Mouse (Mus musculus) forebrain, postnatal 0 days (tissue): Measurements from ENCODE around the gene Dhrs13. TPM values are rescaled to one million over a fixed set of nuclear protein-coding genes. Genes with fewer than 3 reads are reported as not detected.

ENCODE experiments used
- ATAC-seq: fragments of 200-750 bp; cut with Nextera tagmentation; 2 replicates; pipeline ENCODE4 v1.8.0; 2017; ENCODE audit warnings: mild to moderate bottlenecking, moderate library complexity
- DNase-seq: peaks from one replicate; pipeline ENCODE4 v3.0.0-alpha.2; 2015
- H3K27ac ChIP-seq: fragments of 300-500 bp; sonication (generic); 2 replicates; pipeline ENCODE4 v1.5.1; 2014; ENCODE audit warnings: low read depth, mild to moderate bottlenecking, antibody characterized with exemption, low read length, moderate library complexity, mixed read lengths
- H3K27me3 ChIP-seq: fragments of 300-500 bp; sonication (generic); 2 replicates; pipeline ENCODE4 v1.6.1; 2014; ENCODE audit warnings: mild to moderate bottlenecking, low read length, mixed read lengths; ENCODE audit not compliant: insufficient read depth
- H3K36me3 ChIP-seq: fragments of 300-500 bp; sonication (generic); 2 replicates; pipeline ENCODE4 v1.6.1; 2014; ENCODE audit warnings: mild to moderate bottlenecking, moderate library complexity; ENCODE audit not compliant: insufficient read depth
- H3K4me1 ChIP-seq: fragments of 300-500 bp; sonication (generic); 2 replicates; pipeline ENCODE4 v1.6.1; 2014; ENCODE audit warnings: antibody characterized with exemption; ENCODE audit not compliant: insufficient read depth
- H3K4me2 ChIP-seq: fragments of 300-500 bp; sonication (generic); 2 replicates; pipeline ENCODE4 v1.6.1; 2014; ENCODE audit warnings: low read depth, mild to moderate bottlenecking, moderate library complexity
- H3K4me3 ChIP-seq: fragments of 300-500 bp; sonication (generic); 2 replicates; pipeline ENCODE4 v1.5.1; 2014; ENCODE audit warnings: low read depth, low read length, mixed read lengths
- H3K9ac ChIP-seq: fragments of 300-500 bp; sonication (generic); 2 replicates; pipeline ENCODE4 v1.6.1; 2014; ENCODE audit warnings: mild to moderate bottlenecking
- H3K9me3 ChIP-seq: fragments of 300-500 bp; sonication (generic); 2 replicates; pipeline ENCODE4 v1.6.1; 2016; ENCODE audit warnings: low read length
- CTCF ChIP-seq: sonication (generic); IDR thresholded peaks from 2 replicates; pipeline ENCODE4 v1.5.1; 2016; ENCODE audit warnings: antibody characterized with exemption, control low read depth, low read depth
- WGBS: fragments of 180-500 bp; shearing (Covaris S2); extraction: QIAGEN DNeasy Blood & Tissue Kit; methylation state at CpG from one replicate; pipeline ENCODE4 v1.1.7; 2014; 5-methylcytosine and 5-hydroxymethylcytosine counted together
- microRNA counts: library from miRNA; unstranded; fragments of <30 nt; microRNA quantifications from one replicate; lab custom pipeline; 2015
- microRNA-seq, 2 experiments: library from miRNA; unstranded; fragments of <30 nt; microRNA quantifications; one replicate each; pipeline ENCODE4; 2016
- polyA plus RNA-seq: library from polyadenylated mRNA; unstranded; fragments of >200 nt; fragmentation: Nextera tagmentation; extraction: Ambion mirVana; gene quantifications from 2 replicates; pipeline ENCODE4 v1.2.1, GENCODE M21; 2015
- total RNA-seq: library from RNA; depleted of rRNA; stranded (reverse); fragments of >200 nt; gene quantifications from 2 replicates; pipeline ENCODE4 v1.2.3, GENCODE M21; 2014; rRNA removed

Gene Dhrs13
- total and polyA plus RNA-seq, 2 experiments from 2014 or later, result 48.4 TPM

- no peak overlapping the region for H3K27ac ChIP-seq
- H3K27me3 ChIP-seq, result no peaks in the 10 kb centered on the region
- H3K4me1 ChIP-seq, result no peaks in the 10 kb centered on the region
- DNase-seq (no peak), ATAC-seq (no peak)
- H3K4me3 ChIP-seq, result no peak overlapping the region
- H3K4me2 ChIP-seq, result no peak overlapping the region
- no peak overlapping the region for H3K9ac ChIP-seq
- no peaks in the 10 kb centered on the region for H3K9me3 ChIP-seq
- no peak for TF ChIP-seq CTCF
- peaks cover 39% of the 10 kb centered on the region for H3K36me3 ChIP-seq
- 93% methylated on average over 9 of the region's 9 CpGs for WGBS
Observed at GRCm38 (mm10) chr11:78073577-78074276, 41.6 kb downstream of the Dhrs13 start.

- no peak for TF ChIP-seq CTCF
- Histone ChIP-seq H3K27ac (no peak overlapping the region), H3K4me1 (peaks cover 2% of the 10 kb centered on the region), H3K27me3 (no peaks in the 10 kb centered on the region), H3K9me3 (no peaks in the 10 kb centered on the region), H3K9ac (no peak overlapping the region), H3K4me3 (no peak overlapping the region), H3K36me3 (peaks cover 39% of the 10 kb centered on the region), H3K4me2 (no peak overlapping the region)
- WGBS, result 96% methylated on average over 2 of the region's 2 CpGs
- ATAC-seq (no peak), DNase-seq (no peak)
Observed at GRCm38 (mm10) chr11:78074277-78074652, 42.2 kb downstream of the Dhrs13 start.

GRCm38 (mm10) chr11:78074666-78075065, 42.6 kb downstream of the Dhrs13 start:
- no peak for TF ChIP-seq CTCF
- Histone ChIP-seq H3K4me3 (no peak overlapping the region), H3K9ac (no peak overlapping the region)

GRCm38 (mm10) chr11:78079961-78080921, 48.2 kb downstream of the Dhrs13 start, which contains the start of gene Eral1:
Gene Eral1 (minus strand): TSS chr11:78080383.
- peak; percentile 38; the same call in 1 of the 2 replicates for TF ChIP-seq CTCF
- H3K4me3 ChIP-seq, result peak within 1 kb of the TSS; percentile 86
- peak within 1 kb of the TSS; percentile 83 for H3K4me2 ChIP-seq
- no peaks in the 10 kb centered on the region for H3K9me3 ChIP-seq
- DNase-seq (peak; percentile 95), ATAC-seq (peak; percentile 99)
- H3K4me1 ChIP-seq, result peaks cover 12% of the 10 kb centered on the region
- WGBS, result 1% methylated on average over 42 of the region's 42 CpGs
- no peaks in the 10 kb centered on the region; the same call in 1 of the 2 replicates for H3K27me3 ChIP-seq
- H3K27ac ChIP-seq, result peak within 1 kb of the TSS; percentile 81
- peak within 1 kb of the TSS; percentile 89 for H3K9ac ChIP-seq
- H3K36me3 ChIP-seq, result peaks cover 13% of the 10 kb centered on the region

More at GRCm38 (mm10) chr11:78074666-78075065, 42.6 kb downstream of the Dhrs13 start:
- H3K27ac ChIP-seq, result no peak overlapping the region
- H3K4me1 ChIP-seq, result peaks cover 6% of the 10 kb centered on the region
- no peak overlapping the region for H3K4me2 ChIP-seq
- 94% methylated on average over 4 of the region's 4 CpGs for WGBS
- no peak for ATAC-seq
- H3K27me3 ChIP-seq, result no peaks in the 10 kb centered on the region
- no peaks in the 10 kb centered on the region for H3K9me3 ChIP-seq
- H3K36me3 ChIP-seq, result peaks cover 39% of the 10 kb centered on the region
- no peak for DNase-seq

- ATAC-seq (no peak), DNase-seq (no peak)
- Histone ChIP-seq H3K27ac (no peak overlapping the region), H3K4me3 (no peak overlapping the region), H3K9me3 (no peaks in the 10 kb centered on the region), H3K9ac (no peak overlapping the region), H3K36me3 (no peaks in the 10 kb centered on the region), H3K4me1 (peaks cover 12% of the 10 kb centered on the region), H3K27me3 (no peaks in the 10 kb centered on the region; the same call in 1 of the 2 replicates), H3K4me2 (no peak overlapping the region)
- no peak for TF ChIP-seq CTCF
- WGBS, result 60% methylated on average over 1 of the region's 1 CpGs
Observed at GRCm38 (mm10) chr11:78083595-78083994, 51.5 kb downstream of the Dhrs13 start.

- no peak for ATAC-seq
- WGBS, result 81% methylated on average over 4 of the region's 4 CpGs
Observed at GRCm38 (mm10) chr11:78086925-78087479, 54.9 kb downstream of the Dhrs13 start.

More at GRCm38 (mm10) chr11:78086925-78087479, 54.9 kb downstream of the Dhrs13 start:
- H3K4me2 ChIP-seq, result no peak overlapping the region
- H3K9ac ChIP-seq, result no peak overlapping the region
- H3K4me3 ChIP-seq, result no peak overlapping the region
- H3K4me1 ChIP-seq, result no peaks in the 10 kb centered on the region
- no peak for DNase-seq
- H3K36me3 ChIP-seq, result no peaks in the 10 kb centered on the region
- no peak overlapping the region for H3K27ac ChIP-seq
- TF ChIP-seq CTCF, result no peak
- no peaks in the 10 kb centered on the region for H3K9me3 ChIP-seq
- H3K27me3 ChIP-seq, result no peaks in the 10 kb centered on the region; the same call in 1 of the 2 replicates

MicroRNA genes within 50 kb of the gene (microRNA counts, 519-probe panel; counts per million panel counts)
- microRNA mmu-miR-144 (lab: Ali Mortazavi, UCI) (4,084 counts per million, percentile 47 among the panel's probes with 10 or more counts), microRNA mmu-miR-451 (lab: Ali Mortazavi, UCI) (4,390 counts per million, percentile 55 among the panel's probes with 10 or more counts)

Small RNA genes lying within 50 kb of the gene (microRNA-seq; reads per million reads assigned to microRNA genes)
- gene Mir144, result 26.7 to 40.0 reads per million in 2 experiments
- gene Mir451a, result 0 reads per million in 2 experiments
- 0 reads per million in 2 experiments for gene Mir451b

Other genes starting within 250 kb of the Dhrs13 start
- not detected in 2 replicates for gene Gm10277, start 244.5 kb upstream of the Dhrs13 start, total RNA-seq
- gene Gm10277, start 244.5 kb upstream of the Dhrs13 start, polyA plus RNA-seq, result 0.29 TPM in 1 of 2 replicates, not detected in the other
- gene Pipox, start 138.2 kb upstream of the Dhrs13 start, total RNA-seq, result 3.8 and 6.8 TPM in 2 replicates
- gene Pipox, start 138.2 kb upstream of the Dhrs13 start, polyA plus RNA-seq, result 3.7 and 4.2 TPM in 2 replicates
- gene Sez6, start 101.5 kb upstream of the Dhrs13 start, total RNA-seq, result 150 and 194 TPM in 2 replicates
- gene Sez6, start 101.5 kb upstream of the Dhrs13 start, polyA plus RNA-seq, result 183 and 214 TPM in 2 replicates
- 35.9 and 49.3 TPM in 2 replicates for gene Phf12, start 49.5 kb upstream of the Dhrs13 start, total RNA-seq
- 6.2 and 9.1 TPM in 2 replicates for gene Phf12, start 49.5 kb upstream of the Dhrs13 start, polyA plus RNA-seq
- 77.1 and 83.9 TPM in 2 replicates for gene Flot2, start 5.7 kb downstream of the Dhrs13 start, total RNA-seq
- gene Flot2, start 5.7 kb downstream of the Dhrs13 start, polyA plus RNA-seq, result 101 and 105 TPM in 2 replicates
- gene Eral1, start 48.1 kb downstream of the Dhrs13 start, total RNA-seq, result 27.4 and 30.3 TPM in 2 replicates
- gene Eral1, start 48.1 kb downstream of the Dhrs13 start, polyA plus RNA-seq, result 25.5 and 26.7 TPM in 2 replicates
- 17.4 and 24.6 TPM in 2 replicates for gene Fam222b, start 62.4 kb downstream of the Dhrs13 start, total RNA-seq
- 21.9 and 24.0 TPM in 2 replicates for gene Fam222b, start 62.4 kb downstream of the Dhrs13 start, polyA plus RNA-seq
- 99.0 and 107 TPM in 2 replicates for gene Traf4, start 133.3 kb downstream of the Dhrs13 start, total RNA-seq
- 104 and 131 TPM in 2 replicates for gene Traf4, start 133.3 kb downstream of the Dhrs13 start, polyA plus RNA-seq
- 4.7 and 6.1 TPM in 2 replicates for gene Nek8, start 144.4 kb downstream of the Dhrs13 start, total RNA-seq
- gene Nek8, start 144.4 kb downstream of the Dhrs13 start, polyA plus RNA-seq, result 5.5 and 5.7 TPM in 2 replicates
- gene Tlcd1, start 144.4 kb downstream of the Dhrs13 start, total RNA-seq, result 15.3 and 22.0 TPM in 2 replicates
- 13.9 and 19.0 TPM in 2 replicates for gene Tlcd1, start 144.4 kb downstream of the Dhrs13 start, polyA plus RNA-seq
- gene Rpl23a, start 151.3 kb downstream of the Dhrs13 start, total RNA-seq, result 772 and 968 TPM in 2 replicates
- 938 and 1,223 TPM in 2 replicates for gene Rpl23a, start 151.3 kb downstream of the Dhrs13 start, polyA plus RNA-seq
- 76.9 and 83.5 TPM in 2 replicates for gene Rab34, start 156.2 kb downstream of the Dhrs13 start, total RNA-seq
- 50.8 and 55.5 TPM in 2 replicates for gene Rab34, start 156.2 kb downstream of the Dhrs13 start, polyA plus RNA-seq
- 0.81 and 2.4 TPM in 2 replicates for gene Proca1, start 161.1 kb downstream of the Dhrs13 start, total RNA-seq
- gene Proca1, start 161.1 kb downstream of the Dhrs13 start, polyA plus RNA-seq, result 2.5 and 3.3 TPM in 2 replicates
- 76.2 and 76.4 TPM in 2 replicates for gene Sdf2, start 213.5 kb downstream of the Dhrs13 start, total RNA-seq
- 92.1 and 92.8 TPM in 2 replicates for gene Sdf2, start 213.5 kb downstream of the Dhrs13 start, polyA plus RNA-seq
- 31.8 and 44.1 TPM in 2 replicates for gene Supt6, start 213.7 kb downstream of the Dhrs13 start, total RNA-seq
- gene Supt6, start 213.7 kb downstream of the Dhrs13 start, polyA plus RNA-seq, result 15.9 and 21.6 TPM in 2 replicates
- 58.6 and 70.2 TPM in 2 replicates for gene 2610507B11Rik, start 229.5 kb downstream of the Dhrs13 start, total RNA-seq
- gene 2610507B11Rik, start 229.5 kb downstream of the Dhrs13 start, polyA plus RNA-seq, result 34.6 and 49.4 TPM in 2 replicates